Mouse (Mus musculus) heart, embryonic 15.5 days (tissue): ENCODE results near the gene Mycbpap. TPM values are rescaled to one million over a fixed set of nuclear protein-coding genes. Genes with fewer than 3 reads are reported as not detected.

ENCODE experiments used
- ATAC-seq: fragments of 200-750 bp; cut with Nextera tagmentation; replicated peaks from 2 replicates; pipeline ENCODE4 v1.8.0; 2017; ENCODE audit warnings: low read depth, moderate TSS enrichment; ENCODE audit not compliant: insufficient number of reproducible peaks, insufficient read depth, low FRiP score
- H3K27ac ChIP-seq: fragments of 300-500 bp; sonication (generic); 2 replicates; pipeline ENCODE4 v1.5.1; 2015; ENCODE audit warnings: mild to moderate bottlenecking, inconsistent platforms
- H3K27me3 ChIP-seq: fragments of 300-500 bp; sonication (generic); 2 replicates; pipeline ENCODE4 v1.6.1; 2015; ENCODE audit warnings: inconsistent platforms
- H3K36me3 ChIP-seq: fragments of 300-500 bp; sonication (generic); 2 replicates; pipeline ENCODE4 v1.6.1; 2015; ENCODE audit warnings: mild to moderate bottlenecking, inconsistent platforms
- H3K4me1 ChIP-seq: fragments of 300-500 bp; sonication (generic); replicated peaks from 2 replicates; pipeline ENCODE4 v1.6.1; 2015; ENCODE audit warnings: inconsistent platforms
- H3K4me2 ChIP-seq: fragments of 300-500 bp; sonication (generic); 2 replicates; pipeline ENCODE4 v1.6.1; 2015; ENCODE audit warnings: inconsistent platforms, mild to moderate bottlenecking, moderate library complexity
- H3K4me3 ChIP-seq: fragments of 300-500 bp; sonication (generic); 2 replicates; pipeline ENCODE4 v1.5.1; 2015; ENCODE audit warnings: mild to moderate bottlenecking, inconsistent platforms
- H3K9ac ChIP-seq: fragments of 300-500 bp; sonication (generic); 2 replicates; pipeline ENCODE4 v1.6.1; 2015; ENCODE audit warnings: mild to moderate bottlenecking, inconsistent platforms
- H3K9me3 ChIP-seq: fragments of 300-500 bp; sonication (generic); replicated peaks from 2 replicates; pipeline ENCODE4 v1.6.1; 2016; ENCODE audit warnings: inconsistent platforms
- WGBS: fragments of 180-500 bp; shearing (Covaris S2); methylation state at CpG from one replicate; pipeline ENCODE4 v1.1.7; 2015; ENCODE audit warnings: mixed read lengths; 5-methylcytosine and 5-hydroxymethylcytosine counted together
- polyA plus RNA-seq: library from polyadenylated mRNA; unstranded; fragments of >200 nt; fragmentation: Nextera tagmentation; extraction: Ambion mirVana; gene quantifications from 2 replicates; pipeline ENCODE4 v1.2.1, GENCODE M21; 2015

Gene Mycbpap
- 5.8 and 6.1 TPM in 2 replicates for polyA plus RNA-seq

- Histone ChIP-seq H3K36me3 (no peaks in the 10 kb centered on the region), H3K4me1 (peaks cover 24% of the 10 kb centered on the region), H3K9me3 (no peaks in the 10 kb centered on the region), H3K4me3 (peak within 1 kb of the TSS; percentile 61), H3K27me3 (no peaks in the 10 kb centered on the region), H3K9ac (peak within 1 kb of the TSS; percentile 58), H3K27ac (peak within 1 kb of the TSS; percentile 50), H3K4me2 (peak within 1 kb of the TSS; percentile 93)
- under 1% methylated on average over 42 of the region's 42 CpGs for WGBS
- ATAC-seq, result peak; percentile 61; the same call in 1 of the 2 replicates
These were observed at the start of gene Mycbpap for GRCm38 (mm10) chr11:94521219-94521843. Gene Mycbpap (minus strand): TSS chr11:94521742.

GRCm38 (mm10) chr11:94570612-94571011 is 49.1 kb upstream of the Mycbpap start:
- Histone ChIP-seq H3K4me3 (no peak overlapping the region), H3K36me3 (no peaks in the 10 kb centered on the region), H3K9ac (no peak overlapping the region), H3K4me2 (0 out of 2 replicates have a peak overlapping the region, but pooled peaks have one; percentile 10), H3K27ac (peak overlapping the region; percentile 58), H3K27me3 (peaks cover 11% of the 10 kb centered on the region; the same call in 1 of the 2 replicates), H3K9me3 (no peaks in the 10 kb centered on the region), H3K4me1 (no peaks in the 10 kb centered on the region)
- WGBS, result 56% methylated on average over 9 of the region's 9 CpGs
- ATAC-seq, result no peak

GRCm38 (mm10) chr11:94567326-94567725 is 45.8 kb upstream of the Mycbpap start:
- Histone ChIP-seq H3K9ac (no peak overlapping the region), H3K4me3 (no peak overlapping the region), H3K27me3 (peaks cover 20% of the 10 kb centered on the region; the same call in 1 of the 2 replicates), H3K36me3 (no peaks in the 10 kb centered on the region), H3K4me1 (peaks cover 16% of the 10 kb centered on the region), H3K9me3 (no peaks in the 10 kb centered on the region), H3K27ac (no peak overlapping the region), H3K4me2 (no peak overlapping the region)
- 81% methylated on average over 7 of the region's 7 CpGs for WGBS
- ATAC-seq, result no peak

- no peak for ATAC-seq
- no peak overlapping the region for H3K4me2 ChIP-seq
- no peak overlapping the region for H3K9ac ChIP-seq
- no peak overlapping the region for H3K4me3 ChIP-seq
- H3K27me3 ChIP-seq, result peaks cover 20% of the 10 kb centered on the region; the same call in 1 of the 2 replicates
- no peak overlapping the region for H3K27ac ChIP-seq
- H3K9me3 ChIP-seq, result no peaks in the 10 kb centered on the region
- H3K36me3 ChIP-seq, result no peaks in the 10 kb centered on the region; the same call in 1 of the 2 replicates
- peaks cover 16% of the 10 kb centered on the region for H3K4me1 ChIP-seq
- 49% methylated on average over 6 of the region's 6 CpGs for WGBS
These were observed 45.0 kb upstream of the Mycbpap start for GRCm38 (mm10) chr11:94566534-94566933.

- peak overlapping the region; percentile 62 for H3K4me2 ChIP-seq
- peaks cover 16% of the 10 kb centered on the region for H3K4me1 ChIP-seq
- H3K4me3 ChIP-seq, result peak overlapping the region; percentile 39
- H3K27ac ChIP-seq, result no peak overlapping the region
- ATAC-seq, result no peak
- H3K9ac ChIP-seq, result peak overlapping the region; percentile 26; the same call in 1 of the 2 replicates
- 15% methylated on average over 16 of the region's 16 CpGs for WGBS
- no peaks in the 10 kb centered on the region for H3K9me3 ChIP-seq
- H3K27me3 ChIP-seq, result peaks cover 20% of the 10 kb centered on the region; the same call in 1 of the 2 replicates
- H3K36me3 ChIP-seq, result no peaks in the 10 kb centered on the region; the same call in 1 of the 2 replicates
These were observed 43.6 kb upstream of the Mycbpap start for GRCm38 (mm10) chr11:94565151-94565479.

GRCm38 (mm10) chr11:94564437-94565150 is 43.1 kb upstream of the Mycbpap start, which contains the start of gene Chad:
Gene Chad (plus strand): TSS chr11:94565047.
- WGBS, result 4% methylated on average over 35 of the region's 35 CpGs
- Histone ChIP-seq H3K27ac (no peak within 1 kb of the TSS), H3K9ac (peak within 1 kb of the TSS; percentile 26), H3K4me3 (peak within 1 kb of the TSS; percentile 39), H3K27me3 (peaks cover 20% of the 10 kb centered on the region; the same call in 1 of the 2 replicates), H3K9me3 (no peaks in the 10 kb centered on the region), H3K36me3 (no peaks in the 10 kb centered on the region; the same call in 1 of the 2 replicates), H3K4me2 (peak within 1 kb of the TSS; percentile 62), H3K4me1 (peaks cover 16% of the 10 kb centered on the region)
- ATAC-seq, result 0 out of 2 replicates have a peak, but pooled peaks have one; percentile 23

GRCm38 (mm10) chr11:94563821-94564220 is 42.3 kb upstream of the Mycbpap start:
- peaks cover 16% of the 10 kb centered on the region for H3K4me1 ChIP-seq
- no peaks in the 10 kb centered on the region for H3K9me3 ChIP-seq
- WGBS, result 52% methylated on average over 5 of the region's 5 CpGs
- peak overlapping the region; percentile 39; the same call in 1 of the 2 replicates for H3K4me3 ChIP-seq
- peaks cover 20% of the 10 kb centered on the region; the same call in 1 of the 2 replicates for H3K27me3 ChIP-seq
- peak overlapping the region; percentile 62 for H3K4me2 ChIP-seq
- H3K9ac ChIP-seq, result 0 out of 2 replicates have a peak overlapping the region, but pooled peaks have one; percentile 11
- no peak for ATAC-seq
- H3K27ac ChIP-seq, result no peak overlapping the region
- no peaks in the 10 kb centered on the region; the same call in 1 of the 2 replicates for H3K36me3 ChIP-seq

GRCm38 (mm10) chr11:94563383-94563782 is 41.8 kb upstream of the Mycbpap start:
- peaks cover 20% of the 10 kb centered on the region; the same call in 1 of the 2 replicates for H3K27me3 ChIP-seq
- H3K9me3 ChIP-seq, result no peaks in the 10 kb centered on the region
- WGBS, result 92% methylated on average over 5 of the region's 5 CpGs
- peaks cover 16% of the 10 kb centered on the region for H3K4me1 ChIP-seq
- ATAC-seq, result no peak
- H3K4me3 ChIP-seq, result no peak overlapping the region
- H3K9ac ChIP-seq, result no peak overlapping the region
- no peak overlapping the region for H3K27ac ChIP-seq
- H3K36me3 ChIP-seq, result no peaks in the 10 kb centered on the region; the same call in 1 of the 2 replicates
- H3K4me2 ChIP-seq, result no peak overlapping the region

- H3K4me1 ChIP-seq, result no peaks in the 10 kb centered on the region
- H3K27ac ChIP-seq, result no peak overlapping the region
- H3K36me3 ChIP-seq, result no peaks in the 10 kb centered on the region; the same call in 1 of the 2 replicates
- WGBS, result 71% methylated on average over 3 of the region's 3 CpGs
- H3K9me3 ChIP-seq, result no peaks in the 10 kb centered on the region
- H3K9ac ChIP-seq, result no peak overlapping the region
- H3K27me3 ChIP-seq, result no peaks in the 10 kb centered on the region
- ATAC-seq, result no peak
- H3K4me2 ChIP-seq, result no peak overlapping the region
- no peak overlapping the region for H3K4me3 ChIP-seq
These were observed 36.7 kb upstream of the Mycbpap start for GRCm38 (mm10) chr11:94558226-94558625.

GRCm38 (mm10) chr11:94550442-94550744 is 28.9 kb upstream of the Mycbpap start:
- WGBS, result 78% methylated on average over 5 of the region's 5 CpGs
- no peak for ATAC-seq
- no peaks in the 10 kb centered on the region for H3K27me3 ChIP-seq
- H3K27ac ChIP-seq, result no peak overlapping the region
- H3K36me3 ChIP-seq, result no peaks in the 10 kb centered on the region
- no peak overlapping the region for H3K9ac ChIP-seq
- no peak overlapping the region for H3K4me3 ChIP-seq
- H3K4me2 ChIP-seq, result no peak overlapping the region
- no peaks in the 10 kb centered on the region for H3K9me3 ChIP-seq
- H3K4me1 ChIP-seq, result peaks cover 11% of the 10 kb centered on the region

- Histone ChIP-seq H3K9me3 (no peaks in the 10 kb centered on the region), H3K4me3 (no peak overlapping the region), H3K4me1 (peaks cover 11% of the 10 kb centered on the region), H3K27ac (peak overlapping the region; percentile 88), H3K9ac (no peak overlapping the region), H3K4me2 (peak overlapping the region; percentile 83; the same call in 1 of the 2 replicates), H3K27me3 (no peaks in the 10 kb centered on the region), H3K36me3 (no peaks in the 10 kb centered on the region)
- WGBS, result 66% methylated on average over 10 of the region's 10 CpGs
- ATAC-seq, result no peak
These were observed 28.3 kb upstream of the Mycbpap start for GRCm38 (mm10) chr11:94549691-94550441.
